Mouse (Mus musculus): ENCODE results near the gene Trim2.

The Trim2 gene

DNA sequence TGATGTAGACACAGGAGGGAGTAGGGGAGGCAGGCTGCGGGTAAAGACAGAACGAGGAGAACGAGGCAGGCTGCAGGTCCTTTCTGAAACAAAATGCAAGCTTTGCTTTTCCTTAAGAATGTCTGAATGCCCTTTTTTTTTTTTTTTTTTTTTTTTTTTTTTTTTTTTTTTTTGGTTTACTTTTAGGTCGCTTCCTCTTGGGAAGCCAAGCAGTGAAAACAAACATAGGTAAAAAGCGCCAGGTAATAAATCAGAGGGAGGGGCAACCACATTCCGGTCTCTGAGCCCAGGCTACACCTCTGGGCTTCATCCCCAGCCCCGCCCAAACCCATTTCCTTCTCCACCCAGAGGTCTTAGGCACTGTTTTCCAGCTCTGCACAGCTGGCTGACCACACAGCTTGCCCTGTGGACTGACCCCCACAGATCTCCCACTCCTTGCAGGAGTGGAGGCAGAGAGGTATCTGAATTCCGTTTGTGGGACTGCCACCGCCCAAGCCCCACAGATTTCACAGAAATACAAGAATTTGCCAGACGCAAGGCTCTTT, 117.0 kb downstream of the Trim2 start:
- DNase-seq (ENCODE audit: low read depth): no peak

DNA sequence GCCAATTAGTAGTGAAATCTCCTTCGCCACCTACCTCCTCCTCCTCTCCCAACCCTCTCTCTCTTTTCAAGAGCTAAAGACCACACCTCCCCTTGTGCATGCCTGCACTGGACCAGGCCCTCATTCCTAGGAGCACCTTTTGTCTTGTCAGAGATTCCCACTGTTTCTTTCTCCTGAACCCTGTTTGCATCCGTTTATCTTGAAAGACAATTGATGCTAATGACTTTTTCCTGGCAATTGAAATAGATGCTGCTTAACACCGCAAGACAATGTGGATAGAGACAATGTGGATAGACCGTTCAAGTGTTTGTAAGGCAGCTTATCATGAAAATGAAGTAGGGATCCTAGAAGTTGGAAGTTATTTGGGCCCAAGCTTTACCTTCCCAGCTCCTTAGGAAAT, 125.0 kb downstream of the Trim2 start:
- DNase-seq (ENCODE audit: low read depth): no peak

DNA sequence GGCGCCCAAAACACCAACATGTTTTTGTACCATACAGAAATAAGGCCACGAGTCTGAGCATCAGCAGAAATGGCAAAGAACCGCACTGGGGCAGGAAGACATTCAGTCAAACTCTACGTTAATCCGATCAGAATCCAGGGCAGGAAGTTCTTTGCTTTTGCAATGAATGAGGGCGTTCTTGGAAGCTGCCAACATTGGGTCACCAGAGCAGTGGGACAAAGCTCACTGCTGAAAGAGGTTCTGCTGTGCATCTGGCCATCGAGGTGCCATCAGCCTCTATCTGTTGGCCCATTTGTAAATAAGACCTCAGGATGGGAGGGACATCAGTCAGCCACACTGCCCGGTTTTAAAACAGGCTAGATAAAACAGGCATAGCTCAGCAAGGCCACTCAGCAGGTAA, 125.6 kb downstream of the Trim2 start:
- DNase-seq (ENCODE audit: low read depth): no peak

GRCm38 (mm10) chr3:84180304-84180703, 126.4 kb downstream of the Trim2 start:
- DNase-seq (ENCODE audit: low read depth): no peak

GRCm38 (mm10) chr3:84177834-84178233, 128.8 kb downstream of the Trim2 start:
- no peak for DNase-seq (ENCODE audit: low read depth)

DNA sequence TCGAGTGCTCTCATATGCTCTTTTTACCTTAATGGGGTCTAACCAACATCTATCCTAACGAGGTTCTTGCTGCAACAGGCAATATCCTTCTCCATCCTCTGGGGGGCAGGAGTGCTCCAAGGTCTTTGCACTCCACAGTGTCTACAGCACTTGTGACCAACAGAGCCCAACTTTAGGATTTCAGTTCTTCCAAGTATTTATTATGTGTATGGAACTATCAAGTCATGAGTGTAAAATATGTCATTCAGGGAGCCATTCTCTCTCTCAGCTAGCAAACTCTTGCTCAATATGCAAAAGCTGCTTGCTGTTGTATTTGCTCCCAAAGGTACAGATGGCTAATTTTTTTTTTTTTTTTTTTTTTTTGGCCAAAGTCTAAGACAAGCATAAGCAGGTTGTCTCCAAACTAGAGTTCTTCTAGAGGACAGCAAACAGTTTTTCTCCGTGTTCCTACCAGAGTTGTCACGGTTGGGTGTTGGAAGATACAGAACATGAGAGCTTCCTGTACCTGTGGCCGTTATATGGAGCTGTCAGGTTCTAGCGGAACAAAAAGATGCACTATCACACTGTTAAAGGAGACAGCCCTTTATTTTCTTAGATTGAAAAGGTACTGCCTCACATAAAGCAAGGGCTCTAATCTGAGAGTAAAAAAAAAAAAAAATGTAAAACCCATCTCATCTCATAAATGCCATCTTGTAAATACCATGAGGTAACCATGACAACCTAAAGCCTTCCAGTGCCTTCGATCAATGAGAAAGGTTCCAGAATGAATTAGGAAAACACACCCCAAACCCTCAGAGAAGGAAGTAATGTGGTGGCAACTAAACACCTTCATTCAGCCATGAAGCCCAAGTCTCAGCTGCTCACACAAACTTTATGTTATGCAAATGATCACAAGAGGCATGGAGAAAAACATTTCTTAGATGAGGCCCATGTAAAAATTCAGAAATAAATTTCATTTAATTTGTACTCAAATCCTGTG, 131.1 kb downstream of the Trim2 start:
- DNase-seq (ENCODE audit: low read depth): peak; percentile 57

DNA sequence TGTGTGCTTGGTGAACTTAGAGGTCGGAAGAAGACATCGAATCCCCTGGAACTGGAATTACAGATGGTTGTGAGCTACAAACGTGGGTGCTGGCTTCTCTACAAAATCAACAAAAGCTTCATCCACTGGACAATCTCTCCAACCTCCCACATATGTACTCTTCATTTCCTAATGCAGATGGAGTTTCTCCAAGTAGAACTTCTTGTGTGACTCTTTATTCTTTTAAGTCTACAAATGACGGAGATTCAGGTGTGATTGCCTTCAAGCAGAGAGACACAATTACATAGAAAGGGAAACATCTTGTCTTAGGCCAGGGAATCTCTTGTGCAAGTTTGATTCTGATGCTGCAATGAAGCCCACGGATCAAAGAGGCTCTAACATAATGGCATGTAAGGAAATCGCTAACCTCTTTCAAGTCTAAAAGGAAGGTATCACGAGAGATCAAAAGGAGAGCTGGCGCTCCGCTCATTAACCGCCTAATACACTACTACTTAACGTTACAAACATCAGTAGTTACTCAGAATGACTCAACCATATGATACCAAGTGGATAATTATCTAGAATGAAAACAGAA, 133.0 kb downstream of the Trim2 start, which contains the start of gene Gm6525:
TSS of gene Gm6525 (plus strand) at position 524 of the 574 bp plus-strand sequence.
- no peak for DNase-seq (ENCODE audit: low read depth)

GRCm38 (mm10) chr3:84172406-84172805, 134.3 kb downstream of the Trim2 start:
- no peak for DNase-seq (ENCODE audit: low read depth)

GRCm38 (mm10) chr3:84169393-84170005, 137.2 kb downstream of the Trim2 start:
- no peak for DNase-seq (ENCODE audit: low read depth)

GRCm38 (mm10) chr3:84168943-84169342, 137.7 kb downstream of the Trim2 start:
- DNase-seq (ENCODE audit: low read depth): no peak

DNA sequence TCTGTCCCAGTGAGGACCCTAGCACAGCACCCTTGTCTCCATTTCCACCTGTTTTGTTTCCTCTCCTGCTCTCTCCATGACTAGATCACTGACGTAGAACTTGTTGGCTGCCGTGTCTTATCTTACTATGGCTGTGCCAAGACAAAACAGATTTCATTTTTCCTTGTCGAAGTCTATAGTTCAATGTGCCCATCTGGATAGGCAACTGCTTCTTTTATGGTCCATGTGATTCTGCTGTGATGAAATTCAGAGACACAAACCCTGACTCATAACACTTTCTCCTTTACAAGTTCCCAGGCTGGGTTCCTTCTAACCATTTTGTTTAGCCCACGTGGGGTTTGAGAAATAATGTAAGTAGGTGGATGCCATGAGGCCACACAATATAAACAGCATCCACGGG, 140.6 kb downstream of the Trim2 start:
- no peak for DNase-seq (ENCODE audit: low read depth)

- no peak for DNase-seq (ENCODE audit: low read depth)
Observed at GRCm38 (mm10) chr3:84165391-84165790, 141.3 kb downstream of the Trim2 start.

DNA sequence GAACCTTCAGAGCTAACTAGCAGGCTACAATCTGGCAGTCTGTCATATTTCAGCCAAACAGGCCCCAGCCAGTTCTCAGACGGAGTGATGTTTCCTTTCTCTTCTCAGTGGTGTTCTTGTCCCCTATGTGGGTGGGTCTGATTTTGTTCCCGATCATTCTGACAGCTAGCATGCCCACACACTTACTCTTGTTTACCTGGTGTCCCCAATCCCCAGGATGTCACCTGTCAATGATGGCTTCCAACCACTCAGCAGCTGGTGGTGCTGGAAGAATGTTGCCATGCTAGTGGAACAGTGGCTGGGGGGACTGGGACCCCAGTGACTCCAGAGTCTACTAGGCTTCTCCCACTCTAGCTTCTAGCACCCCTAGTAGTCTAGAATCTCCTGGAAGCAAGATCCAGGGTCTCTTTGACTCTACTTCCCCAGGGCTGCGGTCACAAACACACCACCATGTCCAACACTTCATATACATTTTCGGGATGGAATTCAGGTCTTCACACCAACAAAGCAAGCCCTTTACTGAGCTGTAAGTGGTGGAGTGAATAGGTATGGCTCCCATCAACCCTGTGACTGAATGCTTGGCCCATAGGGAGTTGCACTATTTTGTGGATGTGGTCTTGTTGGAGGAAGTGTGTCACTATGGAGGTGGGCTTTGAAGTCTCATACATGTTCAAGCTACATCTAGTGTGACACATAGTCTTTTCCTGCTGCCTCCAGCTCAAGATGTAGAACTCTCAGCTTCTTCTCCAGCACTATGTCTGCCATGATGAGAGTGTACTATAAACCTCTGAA, 148.9 kb downstream of the Trim2 start:
- DNase-seq (ENCODE audit: low read depth): no peak

- no peak for DNase-seq (ENCODE audit: low read depth)
Observed at GRCm38 (mm10) chr3:84157011-84157410, 149.7 kb downstream of the Trim2 start.

DNA sequence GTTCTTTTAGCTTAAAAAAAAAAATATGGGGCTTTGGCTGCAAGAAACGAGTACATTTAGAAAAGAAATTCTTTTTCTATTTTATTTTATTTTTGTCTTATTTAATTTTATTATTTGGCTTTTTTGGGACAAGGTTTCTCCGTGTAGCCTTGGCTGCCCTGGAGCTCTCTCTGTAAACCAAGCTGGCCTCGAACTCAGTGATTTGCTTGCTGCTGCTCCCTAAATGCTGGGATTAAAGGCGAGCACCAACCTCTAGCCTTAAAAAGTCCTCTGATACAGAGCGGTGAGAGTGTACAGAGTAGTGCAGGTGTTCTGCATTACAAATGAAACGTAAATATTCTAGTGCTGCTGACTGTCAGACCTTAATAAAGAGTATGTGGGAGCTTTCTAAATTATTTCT, 150.6 kb downstream of the Trim2 start:
- DNase-seq (ENCODE audit: low read depth): no peak

DNA sequence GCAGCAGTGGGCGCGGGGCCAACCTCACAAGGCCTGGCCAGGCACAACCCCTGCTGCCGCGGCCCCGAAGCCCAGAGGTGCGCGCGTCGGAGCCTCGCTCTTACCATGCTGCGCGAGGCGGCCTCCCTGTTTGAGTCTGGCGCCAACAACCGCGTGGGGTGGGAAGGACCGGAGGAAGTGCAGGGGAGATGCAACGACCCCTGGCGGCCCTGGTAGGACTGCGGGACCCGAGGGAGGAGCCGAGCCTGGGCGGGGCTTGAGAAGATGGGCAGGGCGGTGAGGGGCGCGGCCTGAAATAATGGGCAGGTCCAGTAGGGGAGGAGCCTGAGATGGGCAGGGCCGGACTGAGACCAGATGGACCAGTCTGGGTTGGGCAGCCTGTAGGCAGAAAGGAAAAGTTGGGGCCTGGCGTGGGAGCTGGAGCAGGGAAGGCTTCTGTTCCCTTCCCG, 151.1 kb downstream of the Trim2 start, which contains the start of gene Mnd1:
TSS of gene Mnd1 (minus strand) at position 229 of the 449 bp plus-strand sequence.
- peak; percentile 97 for DNase-seq (ENCODE audit: low read depth)

DNA sequence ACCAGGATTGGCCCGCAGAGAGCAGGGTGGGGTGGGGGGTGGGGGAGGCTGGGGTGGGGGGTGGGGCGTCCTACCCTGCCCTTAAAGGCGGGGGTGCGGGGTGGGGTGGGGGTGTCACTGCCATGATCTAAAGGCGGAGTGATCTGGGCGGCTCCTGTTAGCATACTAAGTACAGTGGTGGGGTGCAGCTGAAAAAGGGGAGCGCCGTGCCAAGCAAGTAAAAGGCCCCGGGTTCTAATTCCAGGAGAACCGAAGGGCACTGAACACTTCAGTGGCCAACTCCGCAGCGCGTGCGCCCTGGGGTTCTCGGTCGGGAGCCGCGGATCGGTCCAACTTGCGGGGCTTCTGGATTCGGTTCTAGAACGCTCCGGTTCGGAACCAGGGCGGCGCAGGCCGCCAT, 151.5 kb downstream of the Trim2 start:
- peak; percentile 59 for DNase-seq (ENCODE audit: low read depth)

DNA sequence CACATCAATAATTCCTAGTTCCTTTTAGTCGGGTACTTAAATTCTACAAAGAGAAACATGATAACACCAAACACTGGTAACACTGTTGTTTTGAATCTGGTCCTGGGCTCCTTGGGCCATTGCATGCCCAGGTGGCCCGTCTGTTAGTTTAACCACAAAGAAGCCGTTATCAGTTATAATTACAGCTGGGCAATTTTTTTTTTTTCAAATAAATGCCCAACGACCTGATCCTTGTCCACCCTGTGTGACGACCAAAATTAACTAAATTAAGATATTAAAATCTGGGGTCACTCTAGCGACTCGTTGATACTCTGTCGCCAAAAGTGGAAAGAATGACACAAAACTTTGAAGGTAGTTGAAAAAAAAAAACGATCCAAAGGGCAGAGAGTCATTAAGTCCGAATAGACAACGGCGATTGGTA, 151.9 kb downstream of the Trim2 start:
- peak; percentile 27 for DNase-seq (ENCODE audit: low read depth)

GRCm38 (mm10) chr3:84149831-84150230, 156.8 kb downstream of the Trim2 start:
- DNase-seq (ENCODE audit: low read depth): no peak

- no peak for DNase-seq (ENCODE audit: low read depth)
Observed at GRCm38 (mm10) chr3:84140947-84141346, 165.7 kb downstream of the Trim2 start.

- peak; percentile 20 for DNase-seq (ENCODE audit: low read depth)
Observed at GRCm38 (mm10) chr3:84136509-84136908, 170.2 kb downstream of the Trim2 start.

DNA sequence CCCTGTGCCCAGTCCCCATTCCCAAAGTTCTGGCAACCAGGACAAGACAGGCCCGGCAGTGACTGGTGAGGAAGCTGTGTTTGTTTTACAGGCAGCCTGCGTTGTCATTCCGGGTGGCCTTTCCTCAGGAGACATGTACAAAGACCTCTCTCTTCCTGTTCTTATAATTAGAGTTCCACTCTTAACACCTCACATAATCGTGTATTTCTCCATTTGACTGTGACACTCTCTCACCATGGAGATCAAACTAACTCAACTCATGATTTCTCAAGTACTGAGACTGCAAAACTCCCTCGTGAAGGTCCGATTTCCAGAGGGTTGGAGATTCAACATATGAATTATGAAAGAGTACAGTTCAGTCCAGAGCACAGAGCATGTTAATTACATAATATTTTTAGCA, 170.7 kb downstream of the Trim2 start:
- peak; percentile 7 for DNase-seq (ENCODE audit: low read depth)

Measured in c-Kit-positive CD71-positive TER-119-negative erythroid progenitor cells, embryonic 14.5 days (primary cell).